Mouse (Mus musculus): ENCODE measurements around the gene Khdc1a.
"Not testable (repeated sequence)": the region's sequence is repeated elsewhere in the genome, so short reads cannot be mapped to it uniquely, and the experiment has no call there.

The Khdc1a gene

DNA sequence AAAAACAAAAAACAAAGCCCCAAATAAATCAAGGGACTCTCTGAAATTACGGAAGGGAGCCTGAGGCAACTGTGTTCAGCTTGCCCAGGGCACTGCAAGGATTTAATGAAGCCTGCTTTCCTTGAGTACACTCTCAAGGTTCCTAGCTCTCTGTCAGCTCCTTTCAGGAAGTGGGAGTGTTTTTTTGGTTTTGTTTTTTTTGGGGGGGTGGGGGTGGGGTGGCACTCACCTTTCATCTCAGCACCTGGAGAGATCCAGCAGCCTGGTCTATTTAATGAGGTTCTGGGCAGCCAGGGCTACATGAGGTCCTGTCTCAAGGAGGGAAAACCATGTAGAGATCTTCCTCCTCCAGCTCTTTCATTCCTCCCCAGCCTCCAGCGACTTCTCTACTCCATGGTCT lies at the start of gene Khdc1a:
Gene Khdc1a, plus strand, starts transcription at position 301 of the 400 bp plus-strand sequence.
- no peak for DNase-seq (ENCODE audit: low read depth, low spot score)

DNA sequence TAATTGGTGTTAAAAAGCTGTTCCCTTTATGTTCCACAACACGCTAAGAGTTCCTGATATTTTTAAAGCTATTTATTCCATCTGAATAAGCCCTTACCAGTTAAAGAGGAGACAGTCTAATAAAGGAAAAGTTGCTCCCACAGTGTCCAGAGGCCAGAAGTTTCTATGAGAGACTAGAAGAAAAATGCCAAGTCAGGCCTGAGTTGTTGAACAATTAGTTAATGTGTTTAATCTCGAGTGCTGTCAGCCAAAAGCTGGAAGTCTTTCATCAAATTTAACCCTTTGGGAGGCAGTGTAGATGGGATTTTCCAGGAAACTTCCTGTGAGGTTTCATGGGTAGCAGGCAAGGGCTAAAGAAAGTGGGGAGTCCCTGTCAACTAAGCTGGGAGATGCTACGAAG lies 49.6 kb upstream of the Khdc1a start:
- no peak for DNase-seq (ENCODE audit: low read depth, low spot score)

DNA sequence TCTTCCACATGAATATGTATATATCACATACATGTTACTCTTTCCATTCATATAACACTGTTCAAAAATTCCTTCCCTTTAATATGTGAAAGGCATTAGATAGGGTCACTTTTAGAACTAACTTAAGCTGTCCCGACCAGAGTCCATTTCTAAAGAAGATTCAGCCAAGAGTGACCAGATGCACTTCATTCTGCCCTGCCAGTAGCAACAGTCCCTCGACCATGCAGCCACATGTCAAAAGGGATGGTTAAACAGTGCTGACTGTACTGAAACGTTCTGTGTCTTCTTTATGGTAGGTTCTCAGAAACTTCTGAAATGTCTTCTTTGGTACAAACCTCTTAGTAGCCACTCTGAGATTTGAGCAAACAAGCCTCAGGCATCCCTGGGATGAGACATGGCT lies 47.8 kb upstream of the Khdc1a start:
- no peak for DNase-seq (ENCODE audit: low read depth, low spot score)

GRCm38 (mm10) chr1:21304174-21304573 lies 45.3 kb upstream of the Khdc1a start:
- DNase-seq (ENCODE audit: low read depth, low spot score): peak; percentile 60

DNA sequence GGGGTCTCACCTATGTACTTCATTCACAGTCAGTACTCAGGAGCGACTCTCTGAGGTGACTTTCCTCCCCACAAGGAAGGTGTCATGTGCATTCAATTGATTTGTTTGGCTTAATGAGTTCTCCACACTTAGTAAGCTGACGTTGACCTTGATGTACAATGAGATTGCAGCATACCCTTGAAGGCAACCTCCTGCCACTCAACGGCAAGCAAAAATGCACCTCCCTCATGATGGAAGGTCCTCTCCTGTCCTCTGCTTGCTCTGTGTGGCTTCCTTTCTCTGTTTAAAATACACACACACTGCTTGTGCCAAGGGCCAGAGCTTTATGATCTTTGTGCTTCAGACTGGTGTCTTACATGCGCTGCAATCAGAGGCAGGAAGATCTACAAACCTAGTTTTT lies 44.8 kb upstream of the Khdc1a start:
- peak; percentile 56 for DNase-seq (ENCODE audit: low read depth, low spot score)

- no peak for DNase-seq (ENCODE audit: low read depth, low spot score)
These were observed 44.0 kb upstream of the Khdc1a start for GRCm38 (mm10) chr1:21305443-21305842.

- peak; percentile 56 for DNase-seq (ENCODE audit: low read depth, low spot score)
These were observed 35.1 kb upstream of the Khdc1a start for GRCm38 (mm10) chr1:21314336-21314735.

- DNase-seq (ENCODE audit: low read depth, low spot score): no peak
These were observed 33.7 kb upstream of the Khdc1a start for GRCm38 (mm10) chr1:21315756-21316155.

- DNase-seq (ENCODE audit: low read depth, low spot score): no peak
These were observed 33.1 kb upstream of the Khdc1a start for GRCm38 (mm10) chr1:21316305-21316704.

DNA sequence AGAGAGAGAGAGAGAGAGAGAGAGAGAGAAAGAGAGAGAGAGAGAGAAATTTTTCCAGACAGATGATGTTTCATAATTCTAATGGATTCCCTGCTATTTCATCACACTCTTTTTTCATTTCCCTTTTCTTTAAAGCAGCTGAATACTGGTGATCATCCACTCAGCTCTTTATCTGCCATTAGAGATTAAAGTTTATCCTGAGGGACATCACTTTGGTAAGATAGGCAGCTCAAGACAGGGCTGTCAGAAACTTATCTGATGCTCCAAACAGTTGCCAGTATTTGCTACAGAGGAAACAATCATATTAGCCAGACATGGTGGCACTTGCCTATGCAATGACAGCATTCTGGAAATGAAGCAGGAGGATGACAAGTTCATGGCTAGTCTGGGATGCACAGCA lies 31.2 kb upstream of the Khdc1a start:
- no peak for DNase-seq (ENCODE audit: low read depth, low spot score)

DNA sequence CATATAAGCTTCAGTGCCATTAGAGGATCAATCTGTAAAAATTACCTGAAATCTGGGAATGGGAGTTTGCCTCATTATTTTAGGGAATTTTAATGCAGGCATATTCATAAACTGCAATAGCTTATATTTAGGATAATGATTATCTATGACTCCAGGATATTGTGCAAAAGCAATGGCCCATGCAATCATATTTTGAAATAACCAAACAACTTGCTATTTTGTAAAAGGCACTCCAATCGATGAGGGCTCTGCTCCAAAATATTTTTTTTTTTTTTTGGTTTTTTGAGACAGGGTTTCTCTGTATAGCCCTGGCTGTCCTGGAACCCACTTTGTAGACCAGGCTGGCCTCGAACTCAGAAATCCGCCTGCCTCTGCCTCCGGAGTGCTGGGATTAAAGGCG lies 29.2 kb upstream of the Khdc1a start:
- DNase-seq (ENCODE audit: low read depth, low spot score): not testable (repeated sequence)

GRCm38 (mm10) chr1:21321656-21322055 lies 27.8 kb upstream of the Khdc1a start:
- no peak for DNase-seq (ENCODE audit: low read depth, low spot score)

DNA sequence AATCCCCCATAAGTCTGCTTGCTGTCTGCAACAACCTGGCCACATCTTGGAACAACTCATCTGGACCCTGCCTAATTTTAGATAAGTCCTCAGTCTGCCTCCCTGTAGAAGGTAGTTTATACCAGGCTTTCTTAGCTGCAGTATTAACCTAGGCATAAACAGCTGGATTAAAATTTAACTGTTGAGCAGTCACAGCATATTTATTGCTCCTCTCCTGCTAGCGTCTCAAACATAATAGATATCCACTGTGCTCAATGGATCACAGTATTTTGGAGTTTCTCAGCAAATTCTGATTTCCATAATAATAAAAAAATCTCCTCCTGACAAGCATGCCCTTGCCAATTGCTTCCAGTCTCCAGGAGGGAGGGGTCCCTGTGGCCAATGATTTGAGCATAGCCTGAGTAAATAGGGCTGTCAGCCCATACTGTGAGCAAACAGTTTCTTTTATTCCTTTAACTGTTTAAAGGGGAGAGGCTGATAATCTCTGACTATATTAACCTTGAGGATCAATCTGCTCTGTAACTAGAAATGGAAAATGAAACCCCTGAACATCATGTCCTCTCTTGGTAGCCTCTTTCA lies 25.4 kb upstream of the Khdc1a start:
- no peak for DNase-seq (ENCODE audit: low read depth, low spot score)

DNA sequence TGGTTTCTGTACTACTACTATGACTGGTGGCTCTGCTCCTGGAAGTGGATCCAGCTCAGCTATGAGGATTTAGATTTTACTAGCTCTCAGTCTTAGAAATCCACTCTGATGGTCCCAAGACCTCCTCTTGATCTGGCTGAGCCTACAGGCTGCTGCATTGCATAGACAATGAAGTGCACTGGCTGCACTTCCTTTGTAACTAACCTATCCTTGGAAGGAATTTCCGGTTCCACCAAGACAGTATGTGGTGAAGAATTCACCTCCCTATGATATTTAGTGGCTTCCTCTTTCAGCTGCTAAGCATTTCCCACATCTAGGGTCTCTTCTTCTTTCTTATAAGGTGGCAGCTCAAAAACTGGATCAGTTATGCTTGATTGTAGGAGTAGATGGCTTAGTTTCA lies 24.8 kb upstream of the Khdc1a start:
- DNase-seq (ENCODE audit: low read depth, low spot score): no peak

GRCm38 (mm10) chr1:21326733-21327132 lies 22.7 kb upstream of the Khdc1a start:
- DNase-seq (ENCODE audit: low read depth, low spot score): no peak

DNA sequence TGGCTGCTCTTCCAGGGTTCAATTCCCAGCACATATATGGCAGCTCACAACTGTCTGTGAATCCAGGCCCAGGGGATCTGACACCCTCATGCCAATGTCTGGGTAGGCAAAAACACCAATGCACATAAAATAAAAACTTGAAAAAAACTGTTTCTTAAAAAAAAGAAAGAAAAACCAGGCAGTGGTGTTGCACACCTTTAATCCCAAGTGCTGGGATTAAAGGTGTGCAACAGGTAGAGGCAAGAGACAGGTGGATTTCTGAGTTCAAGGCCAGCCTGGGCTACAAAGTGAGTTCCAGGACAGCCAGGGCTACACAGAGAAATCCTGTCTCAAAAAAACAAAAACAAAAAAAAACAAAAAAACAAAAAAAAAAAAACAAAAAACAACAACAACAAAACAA lies 18.3 kb upstream of the Khdc1a start:
- not testable (repeated sequence) for DNase-seq (ENCODE audit: low read depth, low spot score)

DNA sequence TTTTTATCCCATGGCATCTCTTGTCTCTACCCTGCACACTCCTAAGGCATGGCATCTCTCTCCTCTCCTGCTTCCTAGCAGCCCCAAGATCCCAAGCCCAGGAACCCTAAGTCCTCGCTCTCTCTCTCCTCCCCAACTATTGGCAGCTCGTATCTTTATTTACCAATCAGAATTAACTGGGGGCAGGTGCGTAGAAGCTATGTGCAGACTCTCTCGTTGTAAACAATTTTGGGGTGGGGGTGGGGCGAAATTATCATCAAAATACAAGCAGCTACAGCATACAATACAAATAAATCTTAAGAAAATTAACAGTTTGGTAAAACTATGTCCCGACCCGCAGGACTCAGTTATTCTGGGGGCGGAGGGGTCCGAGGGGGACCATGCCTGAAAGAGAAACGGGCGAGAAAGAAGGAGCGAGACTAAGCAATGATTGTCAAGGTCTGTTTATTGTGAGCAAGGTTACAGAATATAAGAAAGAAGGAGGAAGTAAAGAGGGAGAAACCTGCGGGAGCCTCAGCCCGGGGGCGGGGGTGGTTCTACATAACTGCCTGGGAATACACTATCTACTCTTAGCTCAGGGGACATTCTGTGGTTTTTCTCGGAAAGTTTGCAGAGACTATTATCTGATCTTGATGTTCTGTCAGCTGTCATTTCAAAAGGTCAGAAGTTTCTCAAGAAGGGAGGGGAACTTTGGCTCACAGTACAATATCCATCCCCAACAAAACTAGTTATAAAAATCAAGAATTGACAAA lies 16.0 kb upstream of the Khdc1a start:
- peak; percentile 88 for DNase-seq (ENCODE audit: low read depth, low spot score)

DNA sequence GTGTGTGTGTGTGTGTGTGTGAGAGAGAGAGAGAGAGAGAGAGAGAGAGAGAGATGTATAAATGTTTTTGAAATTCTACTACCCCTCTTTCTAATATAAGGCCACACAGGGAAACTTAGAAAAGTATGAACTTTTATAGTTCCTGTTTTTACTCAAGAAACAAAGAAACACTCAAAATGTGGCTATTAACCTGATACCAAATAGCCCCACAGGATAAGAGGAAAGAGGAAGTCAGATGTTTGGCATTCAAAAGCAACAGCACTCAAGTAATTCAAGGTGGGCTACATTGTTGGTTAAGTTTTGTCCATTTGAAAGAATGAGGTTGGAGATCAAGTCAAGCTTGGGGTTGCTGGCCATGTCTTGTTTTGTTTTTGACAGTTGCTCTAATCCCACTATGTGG lies 13.6 kb upstream of the Khdc1a start:
- no peak for DNase-seq (ENCODE audit: low read depth, low spot score)

- no peak for DNase-seq (ENCODE audit: low read depth, low spot score)
These were observed 8.7 kb upstream of the Khdc1a start for GRCm38 (mm10) chr1:21340745-21341144.

GRCm38 (mm10) chr1:21344253-21344652 lies 5.2 kb upstream of the Khdc1a start:
- DNase-seq (ENCODE audit: low read depth, low spot score): peak; percentile 87

- DNase-seq (ENCODE audit: low read depth, low spot score): not testable (repeated sequence)
These were observed 4.7 kb upstream of the Khdc1a start for GRCm38 (mm10) chr1:21344752-21345151.

DNA sequence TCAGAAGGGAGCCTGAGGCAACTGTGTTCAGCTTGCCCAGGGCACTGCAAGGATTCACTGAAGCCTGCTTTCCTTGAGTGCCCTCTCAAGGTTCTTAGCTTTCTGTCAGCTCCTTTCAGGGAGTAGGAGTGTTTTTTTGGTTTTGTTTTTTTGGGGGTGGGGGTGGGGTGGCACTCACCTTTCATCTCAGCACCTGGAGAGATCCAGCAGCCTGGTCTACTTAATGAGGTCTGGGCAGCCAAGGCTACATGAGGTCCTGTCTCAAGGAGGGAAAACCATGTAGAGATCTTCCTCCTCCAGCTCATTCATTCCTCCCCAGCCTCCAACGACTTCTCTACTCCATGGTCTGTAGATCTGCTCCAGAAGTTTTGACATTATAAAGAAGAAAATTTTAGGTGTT lies 18.6 kb downstream of the Khdc1a start, which contains the start of gene Khdc1c:
Gene Khdc1c, plus strand, starts transcription at position 301 of the 400 bp plus-strand sequence.
- not testable (repeated sequence) for DNase-seq (ENCODE audit: low read depth, low spot score)

GRCm38 (mm10) chr1:21383256-21383655 lies 33.8 kb downstream of the Khdc1a start, which contains the start of gene Khdc1b:
Khdc1b (plus strand) TSS chr1:21383556.
- no peak for DNase-seq (ENCODE audit: low read depth, low spot score)
